Mouse (Mus musculus): Measurements from ENCODE around the gene Capn10.

DNA sequence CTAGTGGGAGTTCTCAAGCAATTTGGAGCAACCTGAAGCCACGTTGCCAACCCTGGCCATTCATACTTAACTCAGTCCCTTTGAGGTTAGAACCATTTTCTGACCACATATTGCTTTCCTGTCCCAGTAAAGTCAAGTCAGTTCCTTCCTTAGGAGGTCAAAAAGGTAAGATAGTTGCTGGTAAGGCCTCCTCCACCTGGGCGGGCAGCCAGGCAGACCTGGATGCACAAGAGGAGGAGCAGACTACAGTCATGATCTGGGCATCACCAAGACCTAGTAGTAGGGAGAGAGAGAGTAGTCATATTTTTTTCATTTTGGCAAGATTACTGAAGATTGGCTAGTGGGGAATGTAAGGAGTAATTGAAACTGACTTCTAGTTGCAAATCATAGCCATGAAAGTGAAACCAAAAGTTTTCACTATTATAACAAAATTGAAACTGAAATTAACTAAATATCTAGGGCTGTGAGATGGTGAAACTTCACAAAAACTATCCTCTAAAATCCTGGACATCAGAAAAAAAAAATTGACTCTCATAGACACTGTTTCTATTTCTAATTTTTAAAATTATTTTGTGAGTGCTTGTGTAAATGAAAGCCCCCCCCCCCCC is 28.4 kb upstream of the Capn10 start:
- TF ChIP-seq POLR2AphosphoS2 (IDR thresholded peaks at IDR 0.05; ENCODE audit: low read length) (no peak), USF2 (IDR thresholded peaks at IDR 0.05; ENCODE audit: borderline replicate concordance in 1 of 2, insufficient read depth in 1 of 2, low read depth in 1 of 2, low read length in 2 of 2) (no peak), EP300 (IDR thresholded peaks at IDR 0.05; ENCODE audit: low read depth in 1 of 2, low read length in 2 of 2) (no peak)

Measured in MEL (cell line).